Mouse (Mus musculus) stomach, adult 2 months (tissue): ENCODE measurements around the gene Nudt6. TPM values are rescaled to one million over a fixed set of nuclear protein-coding genes. Genes with fewer than 3 reads are reported as not detected.

Experiments used
- polyA plus RNA-seq: library from polyadenylated mRNA; depleted of rRNA; stranded (reverse); fragments of >200 nt; gene quantifications from 2 replicates; pipeline ENCODE4 v1.2.3, GENCODE M21; 2012; rRNA removed

The Nudt6 gene
- polyA plus RNA-seq, result 9.3 and 17.9 TPM in 2 replicates

GRCm38 (mm10) chr3:37420072-37420471, at the start of gene Nudt6:
Gene Nudt6, minus strand, starts transcription at chr3:37420211.

GRCm38 (mm10) chr3:37419458-37419991, 486 bp downstream of the Nudt6 start, which contains the start of gene Spata5:
Gene Spata5, plus strand, starts transcription at chr3:37419896.

Other genes with a start within 250 kb of the Nudt6 start
- not detected in 2 replicates for gene Il21, start 187.6 kb downstream of the Nudt6 start, polyA plus RNA-seq
- gene Bbs12, start 107.7 kb downstream of the Nudt6 start, polyA plus RNA-seq, result 0.03 and 0.23 TPM in 2 replicates
- 0.04 TPM in 1 of 2 replicates, not detected in the other for gene Cetn4, start 107.5 kb downstream of the Nudt6 start, polyA plus RNA-seq
- 0.38 and 0.71 TPM in 2 replicates for gene Fgf2, start 71.9 kb downstream of the Nudt6 start, polyA plus RNA-seq
- 0.19 and 0.59 TPM in 2 replicates for gene Spata5, start 315 bp downstream of the Nudt6 start, polyA plus RNA-seq
- 8.3 and 9.6 TPM in 2 replicates for gene Spry1, start 219.7 kb upstream of the Nudt6 start, polyA plus RNA-seq